Comparison of ENCODE assay signal across 8 mouse cellular contexts in genomic region chr19:5118384-5118698, GRCm38 (mm10). TPM values are rescaled to one million over a fixed set of nuclear protein-coding genes. Genes with fewer than 3 reads are reported as not detected.
A peak's percentile ranks its signal among the peaks of the same experiment; 100 is the strongest.
DNase-seq lines count a peak whose midpoint lies in the region; ATAC-seq and TF ChIP-seq lines count a peak whose summit lies in the region.

Klc2 (minus strand) TSS chr19:5118560.

- peak within 1 kb of the TSS; percentile 76 for H3K4me3 ChIP-seq in liver, adult 2 months (ENCODE audit: insufficient read depth, low read depth, low read length)
- peak within 1 kb of the TSS; percentile 77 for H3K4me3 ChIP-seq in cortical plate, adult 2 months (ENCODE audit: insufficient read depth, low read length)
- peak within 1 kb of the TSS; percentile 71 for H3K4me3 ChIP-seq in heart, embryonic 13.5 days
- peak within 1 kb of the TSS; percentile 88 for H3K4me3 ChIP-seq in neural tube, embryonic 13.5 days

- ATAC-seq in heart, embryonic 13.5 days (ENCODE audit: extremely low read depth, insufficient number of reproducible peaks, low FRiP score, low TSS enrichment): peak; percentile 85
- ATAC-seq in neural tube, embryonic 13.5 days (ENCODE audit: low read depth): no peak; the same call in 1 of the 2 replicates
- ATAC-seq in megakaryocyte-erythroid progenitor cell, adult 5-6 weeks (replicated peaks; ENCODE audit: low FRiP score, low TSS enrichment, poor library complexity, severe bottlenecking): no peak

- TF ChIP-seq POLR2A in liver, adult 2 months (IDR thresholded peaks at IDR 0.05; ENCODE audit: extremely low read depth, insufficient read depth, low read length): no peak
- no peak; the same call in 1 of the 2 replicates for TF ChIP-seq POLR2A in cortical plate, adult 2 months (IDR thresholded peaks at IDR 0.05; ENCODE audit: extremely low read depth, insufficient read depth, low read length)

- H3K27ac ChIP-seq in liver, adult 2 months (replicated peaks; ENCODE audit: insufficient read depth, low read depth, low read length): peak within 1 kb of the TSS; percentile 10; the same call in 1 of the 2 replicates
- peak within 1 kb of the TSS; percentile 87 for H3K27ac ChIP-seq in cortical plate, adult 2 months (ENCODE audit: insufficient read depth, low read length)
- H3K27ac ChIP-seq in heart, embryonic 13.5 days (replicated peaks): peak within 1 kb of the TSS; percentile 89
- peak within 1 kb of the TSS; percentile 95 for H3K27ac ChIP-seq in neural tube, embryonic 13.5 days (replicated peaks)

- 4% methylated on average over 18 of the region's 18 CpGs for WGBS in liver, adult 2 months
- under 1% methylated on average over 18 of the region's 18 CpGs for WGBS in heart, embryonic 13.5 days
- WGBS in neural tube, embryonic 13.5 days: under 1% methylated on average over 18 of the region's 18 CpGs

- no peak for DNase-seq in liver, adult 2 months (ENCODE audit: extremely low read depth, low read depth, low spot score)
- DNase-seq in liver: no peak
- no peak for DNase-seq in left cerebral cortex, postnatal 10 days (ENCODE audit: extremely low spot score in 1 of 2, low spot score in 2 of 2)
- no peak for DNase-seq in retina, embryonic 14.5 days (ENCODE audit: low spot score)

- 0 out of 2 replicates have a peak, but pooled peaks cover 2% of the 10 kb centered on the region for H3K4me1 ChIP-seq in liver, adult 2 months (ENCODE audit: control insufficient read depth, insufficient read depth, low read length)
- H3K4me1 ChIP-seq in cortical plate, adult 2 months (ENCODE audit: control insufficient read depth, insufficient read depth, low read length): peaks cover 5% of the 10 kb centered on the region; the same call in 1 of the 2 replicates
- H3K4me1 ChIP-seq in heart, embryonic 13.5 days: peaks cover 23% of the 10 kb centered on the region
- H3K4me1 ChIP-seq in neural tube, embryonic 13.5 days (replicated peaks): peaks cover 26% of the 10 kb centered on the region

- H3K79me2 ChIP-seq in liver, adult 2 months (ENCODE audit: control insufficient read depth, insufficient read depth, low read length): no peaks in the 10 kb centered on the region

- H3K9ac ChIP-seq in liver, adult 2 months (ENCODE audit: low read depth, low read length): peak within 1 kb of the TSS; percentile 76
- H3K9ac ChIP-seq in heart, embryonic 13.5 days: peak within 1 kb of the TSS; percentile 91
- peak within 1 kb of the TSS; percentile 94 for H3K9ac ChIP-seq in neural tube, embryonic 13.5 days

- no peak for TF ChIP-seq CTCF in liver, adult 2 months (IDR thresholded peaks at IDR 0.05; ENCODE audit: low read depth, low read length)
- TF ChIP-seq CTCF in cortical plate, adult 2 months (IDR thresholded peaks at IDR 0.05; ENCODE audit: extremely low read depth, insufficient read depth, low read length): no peak

- no peaks in the 10 kb centered on the region for H3K36me3 ChIP-seq in liver, adult 2 months (ENCODE audit: control insufficient read depth, insufficient read depth, low read length)
- H3K36me3 ChIP-seq in heart, embryonic 13.5 days: peaks cover 20% of the 10 kb centered on the region
- H3K36me3 ChIP-seq in neural tube, embryonic 13.5 days: peaks cover 23% of the 10 kb centered on the region

- no peaks in the 10 kb centered on the region for H3K27me3 ChIP-seq in liver, adult 2 months (ENCODE audit: control insufficient read depth, insufficient read depth, low read length)
- peaks cover 10% of the 10 kb centered on the region; the same call in 1 of the 2 replicates for H3K27me3 ChIP-seq in heart, embryonic 13.5 days (replicated peaks)
- H3K27me3 ChIP-seq in neural tube, embryonic 13.5 days: no peaks in the 10 kb centered on the region

- intact Hi-C loops in left cerebral cortex, postnatal 10 days (cut with DNase I): no loop called here

- H3K9me3 ChIP-seq in heart, embryonic 13.5 days: no peaks in the 10 kb centered on the region
- no peaks in the 10 kb centered on the region for H3K9me3 ChIP-seq in neural tube, embryonic 13.5 days

- peak within 1 kb of the TSS; percentile 80 for H3K4me2 ChIP-seq in heart, embryonic 13.5 days
- peak within 1 kb of the TSS; percentile 89 for H3K4me2 ChIP-seq in neural tube, embryonic 13.5 days

RNA-seq across cellular contexts. Expression of gene Klc2, which starts in this region (rescaled TPM):
- 2.4 and 4.6 TPM in 2 replicates for total RNA-seq in liver, adult 2 months (2014; rRNA removed)
- polyA plus RNA-seq in liver, adult 2 months (2012; rRNA removed): 8.7 and 12.3 TPM in 2 replicates
- polyA plus RNA-seq in cortical plate, adult 2 months (2012; rRNA removed): 234 and 242 TPM in 2 replicates
- 18.4 and 22.3 TPM in 2 replicates for polyA plus RNA-seq in heart, embryonic 13.5 days (2015; fragmentation: Nextera tagmentation; extraction: Ambion mirVana)
- 100 to 1,000 TPM; 186 to 195 TPM for total RNA-seq in left cerebral cortex, postnatal 10 days (2021)
- 73.7 and 80.2 TPM in 2 replicates for polyA plus RNA-seq in neural tube, embryonic 13.5 days (2015; fragmentation: Nextera tagmentation; extraction: Ambion mirVana)
- 3.0 and 15.3 TPM in 2 replicates for total RNA-seq in megakaryocyte-erythroid progenitor cell, adult 5-6 weeks (2014; fragmentation: Nextera tagmentation)
- total RNA-seq in megakaryocyte-erythroid progenitor cell, adult 5-6 weeks (2017): 2.3 and 8.0 TPM in 2 replicates

Comparison
In these comparisons a context has a peak if more than half of its experiments do, and no peak if none do; other contexts are left out.
1. RNA of gene Klc2 (total RNA-seq): 186 to 195 TPM in left cerebral cortex, postnatal 10 days; 2.3 to 15.3 TPM in megakaryocyte-erythroid progenitor cell, adult 5-6 weeks and 2.4 to 4.6 TPM in liver, adult 2 months; every median in the first group is over 10 times any median in the second.
2. H3K27ac ChIP-seq: peak in every context shown above with its lines; median percentile 95 in neural tube, embryonic 13.5 days; 89 in heart, embryonic 13.5 days; 87 in cortical plate, adult 2 months; 10 in liver, adult 2 months.
3. Peak in every context shown above with its lines, with median percentiles within 50 percentile points of each other: H3K4me3 ChIP-seq and H3K9ac ChIP-seq.